Mouse (Mus musculus): Measurements from ENCODE around the gene Cd44.

GRCm38 (mm10) chr2:102940813-102941361 lies 39.4 kb upstream of the Cd44 start:
- TF ChIP-seq CTCF (IDR thresholded peaks at IDR 0.05; ENCODE audit: control insufficient read depth, insufficient read depth, insufficient read length) (no peak), FOSL1 (IDR thresholded peaks at IDR 0.05; ENCODE audit: insufficient read depth, low read length, poor library complexity, severe bottlenecking) (no peak), MYOD1 (IDR thresholded peaks at IDR 0.05; ENCODE audit: control insufficient read depth, insufficient read length, low read depth) (no peak), USF1 (IDR thresholded peaks at IDR 0.05; ENCODE audit: low read depth) (no peak), MAX (IDR thresholded peaks at IDR 0.05) (no peak), MYOG (IDR thresholded peaks at IDR 0.05; ENCODE audit: control insufficient read depth, extremely low read depth, insufficient read length) (no peak), CEBPB (IDR thresholded peaks at IDR 0.05; ENCODE audit: low read depth) (no peak)
